21 mouse cellular contexts compared by ENCODE assay signal in genomic region chr6:71963561-71963960, GRCm38 (mm10). TPM values are rescaled to one million over a fixed set of nuclear protein-coding genes. Genes with fewer than 3 reads are reported as not detected.
DNase-seq lines count a peak whose midpoint lies in the region; ATAC-seq and TF ChIP-seq lines count a peak whose summit lies in the region.
"Had no signal": no experiment of that assay in that cellular context is flagged by ENCODE, and none has a peak within 500 bp of the region (broad histone marks: within the 10 kb centered on the region; RNA-seq: fewer than 3 reads in every experiment).

No protein-coding gene starts in this region.

- 98% methylated on average over 11 of the region's 11 CpGs for WGBS in forebrain, embryonic 15.5 days

- no peaks in the 10 kb centered on the region for H3K27me3 ChIP-seq in testis, adult 2 months (ENCODE audit: control insufficient read depth, insufficient read depth, low read length)
- no peaks in the 10 kb centered on the region for H3K27me3 ChIP-seq in megakaryocyte, embryonic 14.5 days (replicated peaks)
- no peaks in the 10 kb centered on the region for H3K27me3 ChIP-seq in forebrain, embryonic 15.5 days
- H3K27me3 ChIP-seq: embryonic facial prominence, embryonic 15.5 days; hindbrain, embryonic 12.5 days had no signal

- no peak overlapping the region for H3K4me2 ChIP-seq in forebrain, embryonic 15.5 days (replicated peaks)
- H3K4me2 ChIP-seq: embryonic facial prominence, embryonic 15.5 days; hindbrain, embryonic 12.5 days had no signal

- peak overlapping the region; percentile 24; the same call in 1 of the 2 replicates for H3K27ac ChIP-seq in testis, adult 2 months (ENCODE audit: control insufficient read depth, insufficient read depth, low read depth, low read length)
- H3K27ac ChIP-seq in forebrain, embryonic 15.5 days (replicated peaks), result no peak overlapping the region
- H3K27ac ChIP-seq: embryonic facial prominence, embryonic 15.5 days; hindbrain, embryonic 12.5 days had no signal

- H3K9me3 ChIP-seq in megakaryocyte, embryonic 14.5 days, result peaks cover 8% of the 10 kb centered on the region
- H3K9me3 ChIP-seq in forebrain, embryonic 15.5 days, result no peaks in the 10 kb centered on the region
- H3K9me3 ChIP-seq: embryonic facial prominence, embryonic 15.5 days; hindbrain, embryonic 12.5 days had no signal

- ATAC-seq in common myeloid progenitor, adult 5-6 weeks (replicated peaks; ENCODE audit: low read depth, poor library complexity, severe bottlenecking), result peak; percentile 42; the same call in 1 of the 2 replicates
- peak; percentile 93 for ATAC-seq in neutrophil, adult 5-6 weeks (ENCODE audit: extremely low read depth, insufficient number of reproducible peaks, low FRiP score, poor library complexity, severe bottlenecking)
- ATAC-seq in forebrain, embryonic 15.5 days (replicated peaks), result no peak
- ATAC-seq: forebrain, embryonic 16.5 days; hindbrain, embryonic 16.5 days had no signal

- no peak for TF ChIP-seq CTCF in testis, adult 2 months (IDR thresholded peaks at IDR 0.05; ENCODE audit: control insufficient read depth, insufficient read depth, insufficient replicate concordance, low read depth, low read length)

- no peak overlapping the region for H3K9ac ChIP-seq in forebrain, embryonic 15.5 days (replicated peaks)
- H3K9ac ChIP-seq: embryonic facial prominence, embryonic 15.5 days; hindbrain, embryonic 12.5 days had no signal

- peak; percentile 21; the same call in 1 of the 2 replicates for TF ChIP-seq POLR2A in testis, adult 2 months (IDR thresholded peaks at IDR 0.05; ENCODE audit: control insufficient read depth, low read depth, low read length)

- H3K4me3 ChIP-seq in testis, adult 2 months (ENCODE audit: control insufficient read depth, low read depth, low read length), result peak overlapping the region; percentile 49
- H3K4me3 ChIP-seq in megakaryocyte, embryonic 14.5 days (replicated peaks), result peak overlapping the region; percentile 10
- no peak overlapping the region for H3K4me3 ChIP-seq in forebrain, embryonic 15.5 days
- H3K4me3 ChIP-seq: embryonic facial prominence, embryonic 15.5 days; erythroblast, embryonic 14.5 days; hindbrain, embryonic 12.5 days had no signal

- no peaks in the 10 kb centered on the region for H3K4me1 ChIP-seq in testis, adult 2 months (ENCODE audit: control insufficient read depth, insufficient read depth, low read length)
- H3K4me1 ChIP-seq in megakaryocyte, embryonic 14.5 days, result peaks cover 61% of the 10 kb centered on the region
- H3K4me1 ChIP-seq in forebrain, embryonic 15.5 days, result no peaks in the 10 kb centered on the region
- H3K4me1 ChIP-seq: hindbrain, embryonic 12.5 days had no signal

- no peak for DNase-seq in testis, postnatal 14 days (ENCODE audit: low spot score)
- DNase-seq in cerebellum, postnatal 25 days, result no peak
- DNase-seq in spleen, postnatal 10 days (ENCODE audit: low spot score in 2 of 2), result no peak
- DNase-seq: adrenal gland, postnatal 14 days; B cell, adult 2 months; cerebellum, adult 18-20 months; cerebellum, adult 9-11 months; embryo, embryonic 11 days; gastrocnemius, postnatal 14 days; heart, postnatal 10 days; heart, postnatal 4 days had no signal

- H3K36me3 ChIP-seq in testis, adult 2 months (ENCODE audit: control insufficient read depth, insufficient read depth, low read length), result peaks cover 2% of the 10 kb centered on the region; the same call in 1 of the 2 replicates
- peaks cover 78% of the 10 kb centered on the region for H3K36me3 ChIP-seq in megakaryocyte, embryonic 14.5 days (replicated peaks; ENCODE audit: low read length)
- peaks cover 17% of the 10 kb centered on the region; the same call in 1 of the 2 replicates for H3K36me3 ChIP-seq in forebrain, embryonic 15.5 days

RNA-seq across cellular contexts. Expression of gene Polr1a, which starts 54.7 kb away (rescaled TPM):
- 15.0 and 15.9 TPM in 2 replicates for polyA plus RNA-seq in testis, adult 2 months (2012; rRNA removed)
- 73.8 and 101 TPM in 2 replicates for total RNA-seq in common myeloid progenitor, adult 5-6 weeks (2017)
- 3.2 and 4.9 TPM in 2 replicates for polyA plus RNA-seq in megakaryocyte, embryonic 14.5 days (2012; ENCODE audit: insufficient read depth, low replicate concordance)
- total RNA-seq in neutrophil, adult 5-6 weeks (2017), result 64.6 and 76.6 TPM in 2 replicates
- polyA plus RNA-seq in forebrain, embryonic 15.5 days (2015; fragmentation: Nextera tagmentation; extraction: Ambion mirVana), result 18.9 and 19.9 TPM in 2 replicates

RNA-seq across cellular contexts. Expression of gene Ptcd3, which starts 55.0 kb away (rescaled TPM):
- polyA plus RNA-seq in testis, adult 2 months (2012; rRNA removed), result 14.3 and 17.5 TPM in 2 replicates
- 159 and 193 TPM in 2 replicates for total RNA-seq in common myeloid progenitor, adult 5-6 weeks (2017)
- polyA plus RNA-seq in megakaryocyte, embryonic 14.5 days (2012; ENCODE audit: insufficient read depth, low replicate concordance), result 1.5 and 2.1 TPM in 2 replicates
- total RNA-seq in neutrophil, adult 5-6 weeks (2017), result 97.7 and 105 TPM in 2 replicates
- polyA plus RNA-seq in forebrain, embryonic 15.5 days (2015; fragmentation: Nextera tagmentation; extraction: Ambion mirVana), result 90.4 and 98.1 TPM in 2 replicates
